Mouse (Mus musculus) midbrain, embryonic 10.5 days (tissue): ENCODE results near the gene Fam198b. TPM values are rescaled to one million over a fixed set of nuclear protein-coding genes. Genes with fewer than 3 reads are reported as not detected.

Experiments used
- DNase-seq: peaks from one replicate; pipeline ENCODE4 v3.0.0-alpha.2; 2017; ENCODE audit warnings: low spot score
- H3K27ac ChIP-seq: fragments of 300-500 bp; sonication (generic); replicated peaks from 2 replicates; pipeline ENCODE4 v1.5.1; 2016; ENCODE audit warnings: mild to moderate bottlenecking
- H3K27me3 ChIP-seq: fragments of 300-500 bp; sonication (generic); 2 replicates; pipeline ENCODE4 v1.6.1; 2016; ENCODE audit warnings: low read depth, mild to moderate bottlenecking; ENCODE audit not compliant: poor library complexity, severe bottlenecking
- H3K36me3 ChIP-seq: fragments of 300-500 bp; sonication (generic); 2 replicates; pipeline ENCODE4 v1.6.1; 2016; ENCODE audit warnings: mild to moderate bottlenecking, moderate library complexity
- H3K4me1 ChIP-seq: fragments of 300-500 bp; sonication (generic); 2 replicates; pipeline ENCODE4 v1.6.1; 2016
- H3K4me3 ChIP-seq: fragments of 300-500 bp; sonication (generic); 2 replicates; pipeline ENCODE4 v1.5.1; 2016; ENCODE audit warnings: mild to moderate bottlenecking, moderate library complexity
- H3K9me3 ChIP-seq: fragments of 300-500 bp; sonication (generic); replicated peaks from 2 replicates; pipeline ENCODE4 v1.6.1; 2016; ENCODE audit warnings: mild to moderate bottlenecking
- WGBS: fragments of 180-500 bp; shearing (Covaris S2); methylation state at CpG from one replicate; pipeline ENCODE4 v1.1.7; 2016; 5-methylcytosine and 5-hydroxymethylcytosine counted together
- polyA plus RNA-seq: library from polyadenylated mRNA; unstranded; fragments of >200 nt; fragmentation: Nextera tagmentation; extraction: Ambion mirVana; gene quantifications from 2 replicates; pipeline ENCODE4 v1.2.1, GENCODE M21; 2016

Gene Fam198b
- polyA plus RNA-seq, 1 experiment from 2014 or later = 2.0 TPM

GRCm38 (mm10) chr3:79977656-79978450 lies 93.5 kb downstream of the Fam198b start:
- H3K4me1 ChIP-seq = peaks cover 9% of the 10 kb centered on the region
- no peak for DNase-seq
- H3K4me3 ChIP-seq = no peak overlapping the region
- WGBS = 84% methylated on average over 11 of the region's 11 CpGs
- H3K9me3 ChIP-seq = no peaks in the 10 kb centered on the region
- no peaks in the 10 kb centered on the region for H3K36me3 ChIP-seq
- H3K27ac ChIP-seq = no peak overlapping the region
- no peaks in the 10 kb centered on the region for H3K27me3 ChIP-seq

GRCm38 (mm10) chr3:79980714-79981113 lies 96.4 kb downstream of the Fam198b start:
- Histone ChIP-seq H3K36me3 (no peaks in the 10 kb centered on the region), H3K4me1 (no peaks in the 10 kb centered on the region; the same call in 1 of the 2 replicates), H3K4me3 (no peak overlapping the region), H3K9me3 (no peaks in the 10 kb centered on the region), H3K27me3 (no peaks in the 10 kb centered on the region), H3K27ac (no peak overlapping the region)
- WGBS = 97% methylated on average over 1 of the region's 1 CpGs
- no peak for DNase-seq

GRCm38 (mm10) chr3:79983961-79984419 lies 99.7 kb downstream of the Fam198b start:
- no peaks in the 10 kb centered on the region for H3K9me3 ChIP-seq
- no peak for DNase-seq
- H3K4me3 ChIP-seq = no peak overlapping the region
- WGBS = 80% methylated on average over 2 of the region's 2 CpGs
- no peaks in the 10 kb centered on the region for H3K27me3 ChIP-seq
- H3K4me1 ChIP-seq = no peaks in the 10 kb centered on the region
- H3K27ac ChIP-seq = no peak overlapping the region
- no peaks in the 10 kb centered on the region for H3K36me3 ChIP-seq

GRCm38 (mm10) chr3:79984542-79984941 lies 100.2 kb downstream of the Fam198b start:
- Histone ChIP-seq H3K9me3 (no peaks in the 10 kb centered on the region), H3K4me3 (no peak overlapping the region)
- WGBS = 83% methylated on average over 1 of the region's 1 CpGs

GRCm38 (mm10) chr3:79989250-79989649 lies 104.9 kb downstream of the Fam198b start:
- H3K27me3 ChIP-seq = no peaks in the 10 kb centered on the region
- H3K4me3 ChIP-seq = no peak overlapping the region
- H3K36me3 ChIP-seq = no peaks in the 10 kb centered on the region
- no peak overlapping the region for H3K27ac ChIP-seq
- H3K4me1 ChIP-seq = no peaks in the 10 kb centered on the region
- DNase-seq = no peak
- no peaks in the 10 kb centered on the region for H3K9me3 ChIP-seq
- WGBS = 79% methylated on average over 8 of the region's 8 CpGs

More at GRCm38 (mm10) chr3:79984542-79984941, 100.2 kb downstream of the Fam198b start:
- H3K27me3 ChIP-seq = no peaks in the 10 kb centered on the region
- DNase-seq = no peak
- no peak overlapping the region for H3K27ac ChIP-seq
- no peaks in the 10 kb centered on the region for H3K4me1 ChIP-seq
- H3K36me3 ChIP-seq = no peaks in the 10 kb centered on the region

- Histone ChIP-seq H3K27me3 (no peaks in the 10 kb centered on the region), H3K36me3 (no peaks in the 10 kb centered on the region), H3K4me3 (no peak overlapping the region), H3K4me1 (no peaks in the 10 kb centered on the region), H3K27ac (no peak overlapping the region), H3K9me3 (no peaks in the 10 kb centered on the region)
- 79% methylated on average over 2 of the region's 2 CpGs for WGBS
- no peak for DNase-seq
These were observed 105.6 kb downstream of the Fam198b start for GRCm38 (mm10) chr3:79989911-79990310.

GRCm38 (mm10) chr3:79990480-79990879 lies 106.1 kb downstream of the Fam198b start:
- H3K4me3 ChIP-seq = no peak overlapping the region
- no peaks in the 10 kb centered on the region for H3K27me3 ChIP-seq
- H3K36me3 ChIP-seq = no peaks in the 10 kb centered on the region
- DNase-seq = no peak
- H3K4me1 ChIP-seq = no peaks in the 10 kb centered on the region
- no peaks in the 10 kb centered on the region for H3K9me3 ChIP-seq
- H3K27ac ChIP-seq = no peak overlapping the region

- no peaks in the 10 kb centered on the region for H3K36me3 ChIP-seq
- WGBS = 71% methylated on average over 5 of the region's 5 CpGs
- no peaks in the 10 kb centered on the region for H3K4me1 ChIP-seq
- H3K9me3 ChIP-seq = no peaks in the 10 kb centered on the region
- no peak overlapping the region for H3K4me3 ChIP-seq
- no peak overlapping the region for H3K27ac ChIP-seq
- H3K27me3 ChIP-seq = no peaks in the 10 kb centered on the region
- DNase-seq = no peak
These were observed 109.8 kb downstream of the Fam198b start for GRCm38 (mm10) chr3:79994029-79994539.

GRCm38 (mm10) chr3:79995726-79996125 lies 111.4 kb downstream of the Fam198b start:
- H3K27ac ChIP-seq = no peak overlapping the region
- H3K27me3 ChIP-seq = no peaks in the 10 kb centered on the region
- WGBS = 87% methylated on average over 6 of the region's 6 CpGs
- no peak overlapping the region for H3K4me3 ChIP-seq
- DNase-seq = no peak
- H3K4me1 ChIP-seq = no peaks in the 10 kb centered on the region
- H3K9me3 ChIP-seq = no peaks in the 10 kb centered on the region
- H3K36me3 ChIP-seq = no peaks in the 10 kb centered on the region

Other genes starting within 250 kb of the Fam198b start
- not detected in 2 replicates for gene Rxfp1, start 146.7 kb upstream of the Fam198b start, polyA plus RNA-seq
- 2.6 and 2.7 TPM in 2 replicates for gene Tmem144, start 31.8 kb upstream of the Fam198b start, polyA plus RNA-seq